Mouse (Mus musculus) myocyte (in vitro differentiated cells): ENCODE results near the gene Fam118a. TPM values are rescaled to one million over a fixed set of nuclear protein-coding genes. Genes with fewer than 3 reads are reported as not detected.

Experiments used
- H3K27me3 ChIP-seq: one replicate; pipeline ENCODE4 v1.6.1; 2011; ENCODE audit not compliant: control insufficient read depth, insufficient read depth, insufficient read length
- H3K36me3 ChIP-seq: one replicate; pipeline ENCODE4 v1.6.1; 2011; ENCODE audit not compliant: control insufficient read depth, insufficient read depth
- H3K4me2 ChIP-seq: one replicate; pipeline ENCODE4 v1.6.1; 2011; ENCODE audit warnings: low read depth, control low read depth
- H3K4me3 ChIP-seq: one replicate; pipeline ENCODE4 v1.5.1; 2011; ENCODE audit warnings: mild to moderate bottlenecking, control low read depth, moderate library complexity
- H3K79me2 ChIP-seq: one replicate; pipeline ENCODE4 v1.6.1; 2011; ENCODE audit not compliant: control insufficient read depth, insufficient read depth
- H3ac ChIP-seq: one replicate; pipeline ENCODE4 v1.6.1; 2011; ENCODE audit not compliant: control insufficient read depth, insufficient read length
- CEBPB ChIP-seq: IDR thresholded peaks from 2 replicates; pipeline ENCODE4 v1.6.1; 2011; ENCODE audit warnings: mild to moderate bottlenecking, moderate library complexity; ENCODE audit not compliant: poor library complexity, insufficient read depth, severe bottlenecking
- E2F4 ChIP-seq: IDR thresholded peaks from one replicate; pipeline ENCODE4 v1.6.1; 2011; ENCODE audit warnings: mild to moderate bottlenecking, control low read depth, moderate library complexity; ENCODE audit not compliant: insufficient read depth
- MAX ChIP-seq: IDR thresholded peaks from one replicate; pipeline ENCODE4 v1.6.1; 2011; ENCODE audit warnings: low read depth, mild to moderate bottlenecking, control low read depth
- MYOD1 ChIP-seq, 3 experiments: IDR thresholded peaks; one replicate each; pipeline ENCODE4 v1.6.1; 2011; ENCODE audit warnings: control low read depth in 2 of 3, low read depth in 2 of 3, mild to moderate bottlenecking in 2 of 3, moderate library complexity in 1 of 3; ENCODE audit not compliant: insufficient read length in 2 of 3, control insufficient read depth in 1 of 3
- MYOG ChIP-seq, 3 experiments: IDR thresholded peaks; one replicate each; pipeline ENCODE4 v1.6.1; 2011; ENCODE audit warnings: control low read depth in 2 of 3, low read depth in 2 of 3, mild to moderate bottlenecking in 2 of 3; ENCODE audit not compliant: insufficient read length in 2 of 3, control insufficient read depth in 1 of 3, insufficient read depth in 1 of 3
- POLR2A ChIP-seq: IDR thresholded peaks from one replicate; pipeline ENCODE4 v1.6.1; 2011; ENCODE audit warnings: low read depth, mild to moderate bottlenecking, control low read depth, moderate library complexity; ENCODE audit not compliant: insufficient read length
- POLR2AphosphoS2 ChIP-seq: IDR thresholded peaks from one replicate; pipeline ENCODE4 v1.6.1; 2011; ENCODE audit warnings: low read depth, control low read depth; ENCODE audit not compliant: insufficient read length
- REST ChIP-seq: IDR thresholded peaks from one replicate; pipeline ENCODE4 v1.6.1; 2011; ENCODE audit warnings: mild to moderate bottlenecking, control low read depth, moderate library complexity; ENCODE audit not compliant: insufficient read depth, insufficient read length
- SRF ChIP-seq: IDR thresholded peaks from one replicate; pipeline ENCODE4 v1.6.1; 2011; ENCODE audit warnings: low read depth; ENCODE audit not compliant: control insufficient read depth, insufficient read length
- TCF12 ChIP-seq: IDR thresholded peaks from one replicate; pipeline ENCODE4 v1.6.1; 2011; ENCODE audit warnings: mild to moderate bottlenecking, control low read depth; ENCODE audit not compliant: poor library complexity, insufficient read depth, severe bottlenecking
- TCF3 ChIP-seq: IDR thresholded peaks from one replicate; pipeline ENCODE4 v1.6.1; 2011; ENCODE audit warnings: low read depth, control low read depth; ENCODE audit not compliant: insufficient read length
- USF1 ChIP-seq: IDR thresholded peaks from one replicate; pipeline ENCODE4 v1.6.1; 2011; ENCODE audit warnings: low read depth, mild to moderate bottlenecking, control low read depth, moderate library complexity
- polyA plus RNA-seq: library from polyadenylated mRNA; unstranded; fragments of >200 nt; fragmentation: generic; extraction: Trizol; gene quantifications from one replicate; pipeline ENCODE4 v1.2.1, GENCODE M21; 2012; ENCODE audit warnings: missing spikeins

Gene Fam118a
- polyA plus RNA-seq, 1 experiment: 16.0 TPM

DNA sequence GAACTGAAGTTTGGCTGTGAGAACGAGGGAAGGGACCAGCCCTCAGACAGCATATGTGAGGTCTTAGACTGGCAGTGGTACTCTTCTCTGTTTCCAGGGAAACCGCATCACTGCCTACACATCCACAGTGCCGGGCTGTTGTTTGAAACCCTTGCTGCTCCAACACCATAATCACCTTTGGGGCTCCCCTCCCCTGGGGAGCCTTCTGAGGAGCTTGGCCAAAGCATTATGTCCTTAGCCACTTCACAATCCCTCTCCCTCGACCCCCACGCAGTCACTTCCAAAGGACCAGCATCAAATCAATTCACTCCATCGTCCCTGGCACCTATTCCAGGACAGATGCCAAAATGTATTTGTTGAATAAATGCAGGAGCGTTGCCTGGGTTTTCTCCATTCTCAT, 39.0 kb upstream of the Fam118a start:
- TF ChIP-seq TCF3: no peak
- no peak for TF ChIP-seq CEBPB
- no peak for TF ChIP-seq SRF
- TF ChIP-seq MAX: no peak
- no peak for TF ChIP-seq MYOD1 (IDR thresholded peaks at IDR 0.05; ENCODE audit: control insufficient read depth in 1 of 3, insufficient read length in 2 of 3, low read depth in 2 of 3)
- no peak for TF ChIP-seq POLR2A
- no peak for TF ChIP-seq TCF12
- no peak for TF ChIP-seq E2F4
- no peak for TF ChIP-seq POLR2AphosphoS2
- no peak for TF ChIP-seq USF1
- H3K4me3 ChIP-seq: no peak overlapping the region
- H3ac ChIP-seq: no peak overlapping the region
- no peaks in the 10 kb centered on the region for H3K36me3 ChIP-seq
- peaks cover 19% of the 10 kb centered on the region for H3K79me2 ChIP-seq
- H3K27me3 ChIP-seq: no peaks in the 10 kb centered on the region
- H3K4me2 ChIP-seq: no peak overlapping the region

GRCm38 (mm10) chr15:84994498-84994897, 34.2 kb upstream of the Fam118a start:
- Histone ChIP-seq H3K27me3 (no peaks in the 10 kb centered on the region), H3K79me2 (no peaks in the 10 kb centered on the region), H3ac (no peak overlapping the region), H3K36me3 (no peaks in the 10 kb centered on the region), H3K4me3 (no peak overlapping the region), H3K4me2 (no peak overlapping the region)
- TF ChIP-seq TCF3 (no peak), USF1 (no peak)

DNA sequence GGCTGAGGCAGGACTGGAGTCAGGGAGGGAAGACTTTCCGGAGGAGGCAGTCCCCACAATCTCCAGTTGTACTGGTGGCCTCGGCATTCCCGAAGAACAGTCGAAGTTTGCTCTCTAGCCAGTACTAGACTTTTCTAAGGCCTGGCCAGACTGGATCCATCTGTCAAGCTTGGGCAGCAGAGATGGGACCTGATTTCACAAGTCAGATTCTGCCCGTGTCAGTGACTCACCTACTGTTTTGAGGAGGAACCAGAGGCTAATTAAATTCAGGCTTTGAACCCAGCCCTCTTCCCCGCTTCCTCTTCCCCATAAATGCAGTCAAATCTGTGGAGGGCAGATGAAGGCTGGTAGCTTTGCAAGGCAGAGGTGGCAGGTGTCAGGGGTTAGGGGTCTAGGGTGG, 33.7 kb upstream of the Fam118a start:
- Histone ChIP-seq H3K36me3 (no peaks in the 10 kb centered on the region), H3K4me2 (no peak overlapping the region), H3K4me3 (no peak overlapping the region), H3K27me3 (no peaks in the 10 kb centered on the region), H3ac (no peak overlapping the region), H3K79me2 (no peaks in the 10 kb centered on the region)
- TF ChIP-seq CEBPB (no peak), MYOG (IDR thresholded peaks at IDR 0.05; ENCODE audit: control insufficient read depth in 1 of 3, insufficient read depth in 1 of 3, insufficient read length in 2 of 3, low read depth in 2 of 3) (no peak), TCF12 (no peak), SRF (no peak)

- Histone ChIP-seq H3K27me3 (no peaks in the 10 kb centered on the region), H3ac (no peak overlapping the region), H3K4me2 (no peak overlapping the region), H3K4me3 (no peak overlapping the region), H3K36me3 (no peaks in the 10 kb centered on the region), H3K79me2 (no peaks in the 10 kb centered on the region)
- TF ChIP-seq CEBPB (no peak), MAX (no peak), MYOG (IDR thresholded peaks at IDR 0.05; ENCODE audit: control insufficient read depth in 1 of 3, insufficient read depth in 1 of 3, insufficient read length in 2 of 3, low read depth in 2 of 3) (no peak), MYOD1 (IDR thresholded peaks at IDR 0.05; ENCODE audit: control insufficient read depth in 1 of 3, insufficient read length in 2 of 3, low read depth in 2 of 3) (no peak), TCF12 (no peak), REST (no peak), E2F4 (no peak), SRF (no peak), USF1 (no peak), TCF3 (no peak), POLR2AphosphoS2 (no peak), POLR2A (no peak)
Observed at GRCm38 (mm10) chr15:84995967-84996366, 32.8 kb upstream of the Fam118a start.

DNA sequence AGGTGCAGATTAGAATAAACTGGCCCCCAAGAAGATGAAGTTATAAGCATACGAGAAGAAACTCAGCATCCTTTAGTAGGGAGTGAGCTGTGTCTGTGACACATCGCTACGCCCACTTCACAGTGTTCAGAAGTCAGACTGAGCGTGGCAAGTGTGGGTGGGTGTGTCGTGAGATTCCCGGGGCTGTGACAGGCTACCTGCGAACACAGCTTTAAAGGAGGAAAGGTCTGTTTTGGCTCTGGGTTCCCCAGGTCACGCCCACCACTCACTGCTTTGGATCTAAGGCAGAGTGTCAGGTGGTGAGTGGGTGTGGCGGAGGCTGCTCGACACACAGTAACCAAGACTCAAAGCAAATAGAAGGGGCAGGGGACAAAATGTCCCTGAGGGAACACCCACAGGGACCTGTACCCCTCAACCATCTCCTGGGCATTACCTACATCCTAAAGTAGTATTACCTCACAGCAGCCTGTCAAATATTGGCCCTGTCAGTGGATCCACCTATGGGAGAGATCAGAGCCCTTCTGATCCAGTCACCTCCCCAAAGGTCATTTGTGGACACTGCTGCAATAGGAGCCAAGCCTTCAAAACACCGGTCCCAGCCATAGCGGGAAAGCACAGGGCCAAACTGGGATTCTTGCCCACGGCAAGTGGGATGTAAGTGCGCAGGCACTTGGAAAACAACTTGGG, 30.8 kb upstream of the Fam118a start:
- Histone ChIP-seq H3K27me3 (no peaks in the 10 kb centered on the region), H3K4me3 (no peak overlapping the region), H3K4me2 (no peak overlapping the region), H3K36me3 (no peaks in the 10 kb centered on the region), H3K79me2 (no peaks in the 10 kb centered on the region), H3ac (no peak overlapping the region)
- TF ChIP-seq CEBPB (no peak), MYOD1 (IDR thresholded peaks at IDR 0.05; ENCODE audit: control insufficient read depth in 1 of 3, insufficient read length in 2 of 3, low read depth in 2 of 3) (no peak), REST (no peak), USF1 (no peak), TCF3 (no peak), E2F4 (no peak), TCF12 (no peak), MYOG (IDR thresholded peaks at IDR 0.05; ENCODE audit: control insufficient read depth in 1 of 3, insufficient read depth in 1 of 3, insufficient read length in 2 of 3, low read depth in 2 of 3) (no peak), MAX (no peak), SRF (no peak), POLR2A (no peak), POLR2AphosphoS2 (no peak)
